Mouse (Mus musculus) skeletal muscle tissue, adult 2 months (tissue): ENCODE data around the gene Adamtsl2.

Experiments used
- DNase-seq: peaks from one replicate; pipeline ENCODE4 v3.0.0-alpha.2; 2012; ENCODE audit warnings: low read depth, low spot score

Adamtsl2 gene

DNA sequence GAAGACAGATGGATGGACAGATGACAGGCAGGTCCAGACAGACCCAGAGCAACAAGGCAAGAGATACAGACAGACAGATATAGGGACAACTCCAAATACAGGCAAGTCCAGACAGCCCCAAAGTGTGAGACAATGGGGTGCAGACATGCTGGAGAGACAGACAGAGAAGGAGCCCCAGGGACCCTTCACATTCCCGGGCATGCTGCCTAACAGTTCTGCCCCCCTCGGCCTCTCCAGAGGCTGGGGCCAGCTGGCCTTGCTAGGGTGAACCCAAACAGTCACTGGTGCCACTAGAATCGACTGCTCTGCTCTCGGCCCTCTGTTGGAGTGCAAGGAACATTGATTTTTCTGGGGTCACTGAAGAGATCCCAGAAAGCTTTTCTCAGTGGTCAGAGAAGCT, 39.3 kb downstream of the Adamtsl2 start:
- DNase-seq: no peak

DNA sequence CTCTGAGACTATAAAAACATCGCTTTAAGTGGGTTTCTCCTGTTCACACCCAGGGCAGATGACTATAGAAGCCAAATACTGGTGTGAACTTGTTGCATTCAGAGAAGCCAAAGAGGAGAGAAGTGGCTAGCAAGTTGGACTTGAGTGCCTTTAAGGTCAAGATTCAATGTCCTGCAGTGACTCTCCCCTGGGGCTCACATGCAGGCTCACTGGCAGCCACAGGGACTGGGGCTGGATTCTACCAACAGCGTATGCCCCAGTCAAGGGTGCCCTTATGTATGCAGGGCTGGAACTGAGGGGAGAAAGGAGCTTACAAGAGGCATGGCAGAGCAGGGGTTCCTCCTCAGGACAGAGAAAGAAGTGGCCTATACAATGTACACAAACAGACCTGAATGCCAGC, 40.6 kb downstream of the Adamtsl2 start:
- DNase-seq: no peak

DNA sequence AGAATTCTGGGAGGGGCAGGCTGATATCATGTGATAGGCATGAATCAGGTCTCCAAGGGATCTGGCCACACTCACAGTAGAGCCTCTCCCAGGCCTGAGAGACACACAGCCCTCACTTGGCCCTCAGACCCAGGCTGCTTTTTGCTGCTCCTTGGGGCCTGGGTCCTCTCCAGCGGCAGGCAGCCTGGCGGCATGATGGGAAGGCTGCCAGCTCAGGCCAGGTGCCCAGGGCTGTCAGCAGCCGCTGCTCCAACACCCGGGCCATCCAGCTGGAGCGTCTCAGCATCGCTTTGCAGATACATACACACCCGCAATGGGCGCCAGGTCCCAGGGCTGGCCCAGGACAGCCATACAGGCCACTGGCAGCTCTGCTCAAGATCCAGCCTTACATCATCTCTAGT, 41.1 kb downstream of the Adamtsl2 start:
- peak; percentile 68 for DNase-seq

DNA sequence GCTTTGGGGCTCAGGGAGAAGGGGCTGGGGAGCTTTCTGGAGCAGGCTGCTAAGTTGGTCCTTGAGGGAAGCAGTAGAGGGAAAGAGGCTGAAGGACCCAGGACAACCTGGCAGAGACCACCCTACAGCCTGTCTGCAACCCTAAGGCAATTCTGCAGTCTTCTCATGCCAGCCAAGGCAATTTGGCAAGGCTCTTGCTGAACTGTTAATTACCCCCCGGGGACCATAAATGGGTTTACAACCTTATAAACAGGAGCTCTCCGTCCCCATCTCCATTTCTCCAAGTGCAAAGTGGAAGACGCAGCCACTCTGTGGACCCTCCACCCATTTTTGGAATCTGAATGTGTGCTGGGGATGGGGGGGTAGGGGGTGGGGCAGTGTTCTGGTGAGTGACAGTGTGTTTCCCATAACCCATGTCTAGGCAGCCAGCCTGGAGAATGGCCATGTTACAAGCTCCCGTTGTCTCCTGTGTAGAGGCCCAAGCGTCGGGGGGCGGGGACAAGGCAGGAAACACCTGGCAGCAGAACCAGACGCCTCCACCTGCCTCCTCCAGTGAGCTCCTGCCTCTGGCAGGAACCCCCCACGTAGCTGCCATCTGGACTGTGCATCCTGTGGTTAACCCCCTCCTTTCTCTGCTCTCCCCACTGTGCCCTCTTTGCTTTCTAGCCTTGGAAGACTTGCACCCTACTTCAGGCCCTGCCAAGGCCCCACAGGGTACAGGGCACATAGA, 42.6 kb downstream of the Adamtsl2 start:
- peak; percentile 13 for DNase-seq

DNA sequence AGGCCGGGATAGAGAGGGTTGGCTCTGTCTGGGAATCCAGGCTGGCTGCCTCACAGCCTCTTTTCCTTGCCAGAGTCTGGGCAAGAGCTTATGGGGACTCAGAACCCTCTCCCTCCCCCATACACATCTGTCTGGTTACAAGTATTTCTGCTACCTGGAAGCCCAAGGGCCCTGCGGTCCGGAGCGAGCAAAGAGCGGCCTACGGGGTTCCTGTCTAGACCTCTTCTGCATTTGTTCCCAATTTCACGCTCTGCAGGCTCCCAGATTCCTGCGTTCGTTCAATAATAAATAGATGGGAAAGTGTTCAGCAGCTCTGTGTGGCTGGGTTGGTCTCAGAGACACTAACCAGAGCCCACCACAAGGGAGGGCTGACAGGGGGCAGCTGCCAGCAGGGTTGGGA, 43.4 kb downstream of the Adamtsl2 start:
- DNase-seq: no peak

DNA sequence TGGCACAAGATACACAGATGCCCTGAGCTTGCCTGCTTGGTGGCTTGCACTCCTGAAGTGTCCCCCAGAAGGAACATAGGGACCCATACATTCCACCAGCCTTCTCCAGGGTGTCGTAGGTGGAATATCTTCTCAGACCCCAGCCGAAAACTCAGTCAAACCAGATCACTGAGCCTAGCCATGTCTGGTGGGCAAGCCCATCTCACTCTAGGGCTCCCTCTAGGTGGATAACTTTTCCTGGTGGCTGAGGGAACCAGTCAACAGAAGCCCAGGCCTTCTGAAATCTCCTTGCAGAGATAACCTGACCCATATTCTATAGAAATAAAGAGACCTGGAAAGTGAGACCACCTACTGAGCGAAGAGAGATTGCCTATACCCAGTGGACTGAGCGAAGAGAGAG, 43.9 kb downstream of the Adamtsl2 start:
- no peak for DNase-seq

DNA sequence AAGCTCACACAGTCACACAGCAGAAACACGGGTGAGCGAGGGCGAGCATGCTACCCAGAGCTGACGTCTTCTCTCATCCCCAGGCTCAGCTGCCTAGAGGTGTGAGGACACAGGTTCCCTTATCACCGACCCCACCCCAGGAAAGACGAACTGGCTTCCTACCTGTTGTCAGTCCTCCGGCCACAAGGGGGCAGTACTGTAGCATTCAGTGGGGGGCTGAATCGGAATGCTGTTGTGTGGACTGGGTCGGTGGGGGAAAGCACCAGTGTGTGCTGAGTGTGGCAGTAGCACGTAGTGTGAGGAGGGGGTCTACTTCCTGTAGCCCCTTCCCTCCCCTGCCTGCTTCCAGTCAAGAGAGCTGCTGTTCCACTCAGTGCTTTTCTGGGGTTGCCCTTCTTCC, 46.8 kb downstream of the Adamtsl2 start:
- peak; percentile 14 for DNase-seq

DNA sequence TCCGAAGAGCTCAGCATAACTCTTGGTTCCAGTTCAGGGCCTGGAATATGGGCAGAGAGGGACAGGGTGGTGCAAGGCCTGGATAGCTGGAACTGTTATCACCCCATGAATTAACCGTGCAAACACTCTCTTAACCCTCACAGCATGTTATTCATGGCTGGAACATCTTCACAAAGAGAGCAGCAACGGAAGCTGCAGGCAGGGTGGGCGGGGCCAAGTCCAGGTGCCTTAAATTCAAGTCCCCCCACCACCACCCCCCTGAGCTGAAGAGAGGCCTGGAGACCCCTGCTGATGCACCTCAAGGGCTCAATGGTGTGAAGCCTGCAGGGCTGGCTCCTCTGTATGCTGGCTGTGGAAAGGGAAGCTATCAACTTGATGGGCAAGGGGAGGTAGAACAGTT, 47.3 kb downstream of the Adamtsl2 start:
- DNase-seq: no peak

DNA sequence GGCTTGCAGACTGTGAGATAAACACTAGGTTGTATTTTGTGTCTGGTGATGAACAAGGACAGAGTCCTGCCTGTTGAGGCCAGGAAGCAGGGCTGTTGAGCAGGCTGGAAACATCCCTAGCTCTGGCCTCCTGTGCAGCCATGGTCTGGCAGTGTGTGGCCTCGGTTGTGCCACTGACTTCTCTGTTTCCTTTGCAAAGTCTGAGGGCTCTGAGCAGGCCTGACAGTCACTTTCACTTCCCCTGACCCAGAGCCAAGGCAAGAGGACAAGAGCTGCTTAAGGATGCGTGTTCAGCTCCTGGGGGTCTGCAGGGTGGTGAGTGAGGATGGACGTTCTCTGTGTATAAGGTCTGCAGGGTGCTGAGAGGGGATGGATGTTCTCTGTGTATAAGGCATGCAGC, 49.8 kb downstream of the Adamtsl2 start:
- DNase-seq: no peak

DNA sequence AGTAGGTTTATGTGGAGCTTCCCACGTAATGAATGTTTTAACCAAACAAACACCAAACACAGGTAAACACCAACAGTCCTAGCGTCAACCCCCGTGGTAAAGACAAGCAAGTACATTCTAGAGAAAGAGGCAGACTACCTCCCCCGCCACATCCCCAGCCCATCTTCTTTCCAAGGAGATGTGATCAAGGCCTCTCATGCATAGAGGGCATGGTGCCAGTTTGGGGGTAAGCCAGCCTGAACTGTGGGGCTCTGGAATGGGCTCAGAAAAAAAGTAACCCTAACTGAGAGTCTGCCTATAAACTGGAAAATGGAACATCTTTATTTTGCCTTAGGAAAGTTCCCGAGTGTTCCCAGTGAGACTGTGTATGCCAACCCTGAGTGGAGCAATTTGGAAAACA, 56.8 kb downstream of the Adamtsl2 start:
- no peak for DNase-seq

DNA sequence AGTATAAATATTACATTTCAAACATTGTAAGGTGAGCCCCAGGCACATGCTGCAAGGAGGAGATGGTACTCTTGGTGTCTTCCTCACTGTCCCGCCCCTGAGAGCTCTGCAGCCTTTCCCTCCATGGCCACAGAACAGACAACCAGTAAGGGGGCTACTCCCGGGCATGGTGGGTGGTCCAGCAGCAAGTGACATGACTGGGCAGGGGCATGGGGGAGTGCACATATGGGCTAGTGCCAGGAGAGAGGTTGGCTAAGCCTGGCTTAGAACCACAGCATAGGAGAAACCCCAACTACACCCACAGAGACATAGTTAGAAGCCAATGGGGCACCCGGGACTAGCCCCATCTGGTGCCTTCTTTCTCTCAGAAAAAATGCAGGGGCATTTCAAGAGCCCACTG, 57.2 kb downstream of the Adamtsl2 start:
- no peak for DNase-seq

DNA sequence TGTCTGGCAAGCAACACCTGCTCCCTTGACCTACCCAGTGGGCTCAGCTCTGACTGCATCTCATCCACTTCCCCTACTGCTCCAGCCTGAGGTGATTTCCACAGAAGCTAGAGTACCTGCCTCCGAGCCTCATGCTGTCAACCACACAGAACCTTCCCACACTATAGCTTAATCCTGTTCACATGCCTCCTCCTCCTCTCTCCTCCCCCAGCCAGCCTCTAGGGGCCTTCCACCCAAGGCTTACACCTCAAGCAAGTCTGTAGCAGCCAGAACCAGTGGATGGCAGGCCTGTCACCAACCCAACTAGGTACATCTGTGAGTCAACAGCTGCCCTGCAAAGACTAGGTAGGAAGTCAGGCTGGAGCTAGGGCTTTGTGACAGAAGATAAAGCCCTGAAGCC, 57.6 kb downstream of the Adamtsl2 start:
- DNase-seq: no peak

DNA sequence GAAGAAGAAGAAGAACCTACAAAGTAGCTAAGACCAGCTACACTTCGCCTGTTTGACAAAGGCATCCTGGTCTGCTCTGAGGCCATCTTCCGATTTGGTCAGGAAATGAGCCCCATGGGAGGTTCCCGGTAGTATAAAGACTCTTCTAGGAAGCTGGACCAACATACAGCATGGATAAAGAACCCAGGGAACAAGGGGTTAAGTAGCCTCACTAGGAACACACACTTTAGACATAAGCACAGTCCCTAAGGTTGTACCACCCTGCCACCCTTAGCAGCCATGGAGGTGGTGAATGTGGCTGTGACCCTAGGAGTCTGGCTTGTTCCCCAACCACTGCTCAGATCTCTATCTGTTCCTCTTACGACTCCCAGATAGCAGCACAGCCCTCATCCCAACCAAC, 59.2 kb downstream of the Adamtsl2 start:
- no peak for DNase-seq

DNA sequence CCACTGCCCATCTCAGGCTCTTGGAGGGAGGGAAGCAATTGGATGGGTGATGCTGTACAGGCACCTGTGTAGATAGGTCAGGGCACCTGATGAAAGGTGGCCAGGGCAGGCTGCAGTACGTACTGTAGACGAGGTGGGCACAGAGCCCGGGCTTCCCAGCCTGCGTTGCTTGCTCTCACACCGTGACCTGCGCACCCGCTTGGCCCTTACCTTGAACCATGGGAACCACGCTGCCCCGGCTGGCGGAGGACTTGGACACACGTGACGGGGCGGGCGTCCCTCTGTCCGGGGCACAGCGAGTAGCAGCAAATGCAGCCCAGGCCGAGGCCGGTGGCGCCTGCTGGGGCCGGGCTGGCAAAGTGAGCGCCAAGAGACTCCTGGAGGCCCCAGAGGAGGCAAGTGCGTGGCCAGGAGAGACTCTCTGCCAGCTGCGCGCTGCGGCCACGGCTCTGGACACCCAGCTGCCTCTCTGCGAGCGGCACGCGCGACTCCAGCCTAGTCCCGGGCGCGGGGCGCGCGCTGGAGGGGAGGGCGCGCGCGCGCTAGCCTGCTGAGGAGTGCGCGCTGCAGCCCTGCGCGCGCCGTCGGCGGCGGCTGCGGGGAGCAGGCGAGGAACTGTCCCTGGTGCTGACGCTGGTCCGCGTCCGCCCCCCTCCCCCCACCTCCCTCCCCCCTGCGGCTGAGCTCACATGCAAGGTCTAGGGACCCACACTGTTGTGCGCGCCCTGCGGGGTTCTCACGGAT, 62.9 kb downstream of the Adamtsl2 start, which contains the start of gene Fam163b:
Fam163b (minus strand) TSS at position 542 of the 744 bp plus-strand sequence.
- DNase-seq: no peak

DNA sequence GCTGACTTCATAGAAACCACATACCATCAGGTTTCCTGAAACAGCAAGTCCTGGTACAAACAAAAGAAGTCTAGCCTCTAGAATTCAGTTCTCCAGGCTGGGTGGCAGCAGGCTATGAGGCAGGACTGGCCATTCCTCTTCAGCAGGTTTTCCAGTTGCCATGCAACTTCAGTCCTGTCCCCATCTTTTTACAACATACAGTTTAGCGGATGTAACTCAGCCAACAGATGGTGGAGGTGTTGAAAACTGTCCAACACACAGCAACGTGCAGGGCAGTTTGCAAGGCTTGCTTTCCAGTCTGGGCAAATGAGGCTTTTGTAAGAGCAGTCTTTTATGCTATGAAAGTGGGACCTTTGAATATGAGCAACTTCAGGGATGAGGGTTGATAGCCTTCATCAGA, 65.8 kb downstream of the Adamtsl2 start:
- no peak for DNase-seq

DNA sequence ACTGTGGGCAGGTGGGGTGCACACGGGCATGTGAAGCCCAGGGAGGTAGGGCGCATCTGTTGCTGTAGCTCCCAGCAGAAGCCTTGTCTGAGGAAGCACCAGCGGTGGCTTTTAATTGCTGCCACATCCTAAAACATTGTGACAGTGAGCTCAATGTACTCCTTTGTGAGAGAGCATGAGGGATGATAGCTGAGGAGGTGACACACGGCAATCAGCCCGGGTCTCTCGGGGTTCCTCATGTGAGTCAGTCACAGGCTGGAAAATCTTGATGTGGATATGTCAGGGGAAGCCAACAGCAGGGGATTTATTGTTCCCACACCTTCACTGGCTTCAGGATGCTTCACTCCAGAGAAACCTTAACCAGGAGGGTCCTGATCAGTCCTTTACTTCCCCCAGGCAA, 67.7 kb downstream of the Adamtsl2 start:
- no peak for DNase-seq

DNA sequence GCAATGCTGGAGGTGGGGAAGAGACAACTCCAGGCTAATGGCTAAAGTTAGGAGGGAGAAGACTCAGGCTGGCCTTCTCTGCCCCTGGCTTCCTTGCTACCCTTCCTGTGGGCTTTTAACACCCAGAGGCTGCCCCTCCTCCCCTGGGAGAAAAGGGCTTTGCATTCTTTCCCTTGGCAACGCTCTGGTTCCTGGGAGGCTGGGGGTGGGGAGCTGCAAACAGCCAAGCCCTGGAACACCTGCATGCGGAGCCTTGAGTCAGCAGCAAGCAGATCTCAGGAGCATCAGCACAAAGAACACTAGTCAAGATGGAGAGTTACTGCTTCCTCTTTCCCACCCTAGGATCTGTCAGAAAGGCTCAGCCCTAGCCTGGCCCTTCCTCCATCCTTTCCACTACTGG, 70.3 kb downstream of the Adamtsl2 start:
- no peak for DNase-seq

DNA sequence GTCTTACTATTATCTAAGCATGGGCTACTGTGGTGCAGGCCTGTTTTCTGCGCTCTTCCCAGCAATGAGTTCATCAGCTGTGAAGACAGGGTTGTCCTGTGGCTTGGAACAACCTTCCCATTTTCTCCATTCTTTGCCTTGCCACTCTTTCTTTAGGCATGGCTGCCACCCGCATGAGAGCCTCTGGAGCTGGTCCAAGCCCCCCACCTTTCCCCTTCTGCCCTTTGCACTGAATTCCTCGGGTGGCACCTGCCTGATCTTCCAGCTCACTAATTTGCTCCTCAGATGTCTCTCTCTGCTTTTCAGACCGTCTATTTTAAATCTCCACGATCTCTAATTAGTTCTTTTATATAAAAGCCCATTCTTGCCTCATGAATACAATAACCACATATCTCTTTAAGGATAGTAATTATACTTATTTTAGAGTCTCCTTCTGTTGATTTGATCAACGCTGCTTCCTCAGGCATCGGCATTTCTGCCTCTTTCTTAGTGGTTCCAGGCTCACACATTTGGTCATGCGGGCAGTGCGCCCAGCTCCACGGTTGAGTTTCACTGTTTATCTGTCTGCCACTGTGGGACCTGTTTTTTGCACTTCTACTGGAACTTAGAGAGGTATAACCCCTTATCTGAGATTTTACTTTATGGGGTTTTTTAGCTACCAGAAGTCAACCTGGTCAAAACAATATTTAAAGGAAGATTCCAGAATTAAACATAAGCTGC, 75.4 kb downstream of the Adamtsl2 start:
- no peak for DNase-seq

DNA sequence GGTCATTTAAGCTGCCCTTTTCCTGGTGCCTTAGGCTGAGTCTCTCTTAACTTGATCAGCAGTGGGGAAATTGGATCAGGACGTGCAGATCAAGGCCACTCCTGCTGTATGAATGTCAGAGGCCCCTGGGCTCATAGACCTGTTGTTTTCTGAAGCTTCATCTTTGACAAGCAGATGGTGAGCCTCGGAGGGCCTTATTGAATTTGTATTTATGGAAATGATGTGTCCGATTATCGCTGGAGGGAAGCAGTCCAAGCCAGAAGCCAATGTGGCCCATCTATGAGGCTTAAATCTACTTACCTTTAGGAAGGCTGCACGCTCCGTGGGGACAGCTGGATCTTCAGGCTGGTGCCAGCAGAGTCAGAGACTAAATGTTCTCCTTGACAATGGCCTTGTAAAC, 77.4 kb downstream of the Adamtsl2 start:
- no peak for DNase-seq
